ENCODE assay signal across 9 mouse cellular contexts in the genomic region with DNA sequence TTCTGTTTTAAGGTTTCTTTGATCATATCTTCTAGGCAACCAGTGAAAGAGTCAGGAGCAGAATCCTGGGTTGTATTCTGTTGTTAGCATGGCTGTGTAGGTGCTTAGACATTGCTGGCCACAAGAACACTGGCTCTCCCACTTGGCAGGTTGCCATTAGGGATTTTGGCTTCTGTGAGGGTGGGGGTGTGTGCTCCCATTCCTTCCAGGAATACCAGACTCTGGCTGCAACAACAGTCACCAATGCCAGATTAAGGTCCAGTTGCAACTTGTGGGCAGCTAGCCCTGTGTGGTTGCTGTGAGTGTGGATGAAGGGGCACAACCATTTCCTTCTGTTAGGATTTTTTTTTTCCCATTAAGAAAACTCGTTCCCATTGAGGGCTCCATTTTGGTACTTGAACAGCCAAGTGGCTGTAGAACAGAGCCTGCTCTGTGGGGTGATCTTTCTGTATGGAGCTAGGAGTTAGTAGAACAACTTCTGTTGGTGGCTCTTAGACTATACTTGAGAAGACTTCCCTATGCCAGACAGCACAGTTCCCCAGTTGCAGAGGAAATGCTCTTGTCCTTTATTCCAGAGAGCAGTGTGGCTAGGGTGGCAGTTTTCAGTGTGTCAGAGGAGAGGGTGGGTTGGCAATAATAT. TPM values are rescaled to one million over a fixed set of nuclear protein-coding genes. Genes with fewer than 3 reads are reported as not detected.
DNase-seq lines count a peak whose midpoint lies in the region; ATAC-seq lines count a peak whose summit lies in the region.
"Had no signal": no experiment of that assay in that cellular context is flagged by ENCODE, and none has a peak within 500 bp of the region (broad histone marks: within the 10 kb centered on the region; RNA-seq: fewer than 3 reads in every experiment).

No protein-coding gene starts in this region.

- DNase-seq in cerebellum, adult 11 months, result peak; percentile 21
- peak; percentile 46 for DNase-seq in urinary bladder, postnatal 14 days (ENCODE audit: low spot score)
- DNase-seq in urinary bladder, postnatal 25 days (ENCODE audit: low spot score), result no peak
- peak; percentile 79 for DNase-seq in heart, postnatal 4 days
- DNase-seq in lung, postnatal 36 days, result peak; percentile 55
- no peak for DNase-seq in urinary bladder, postnatal 10 days (ENCODE audit: low spot score)
- no peak for DNase-seq in frontal cortex, postnatal 14 days (ENCODE audit: low spot score in 2 of 2)

- no peak for ATAC-seq in cerebellum, adult (ENCODE audit: insufficient number of reproducible peaks, low FRiP score, low TSS enrichment)

RNA-seq across cellular contexts. Expression of a gene that starts 13.4 kb away (rescaled TPM):
- total RNA-seq in heart, postnatal 4 days (2021), result 10 to 100 TPM; 88.7 to 91.2 TPM

RNA-seq across cellular contexts. Expression of a gene that starts 24.5 kb away (rescaled TPM):
- not detected for total RNA-seq in heart, postnatal 4 days (2021)

RNA-seq across cellular contexts. Expression of a gene that starts 27.7 kb away (rescaled TPM):
- total RNA-seq in heart, postnatal 4 days (2021), result 1 to 10 TPM; 1.0 to 1.1 TPM
- total RNA-seq: layer of hippocampus, postnatal 14 days had no signal

RNA-seq across cellular contexts. Expression of a gene that starts 45.7 kb away (rescaled TPM):
- 100 to 1,000 TPM; 408 to 415 TPM for total RNA-seq in heart, postnatal 4 days (2021)

RNA-seq across cellular contexts. Expression of a gene that starts 46.3 kb away (rescaled TPM):
- total RNA-seq in heart, postnatal 4 days (2021), result 100 to 1,000 TPM; 146 TPM

Comparison
In these comparisons a context has a peak if more than half of its experiments do, and no peak if none do; other contexts are left out.
1. DNase-seq: peak in cerebellum, adult 11 months (single experiment), urinary bladder, postnatal 14 days (single experiment), heart, postnatal 4 days (single experiment) and lung, postnatal 36 days (single experiment); none in urinary bladder, postnatal 25 days (single experiment), urinary bladder, postnatal 10 days (single experiment) and frontal cortex, postnatal 14 days (0 of 2).